Mouse (Mus musculus) embryonic stem cell, embryonic (primary cell): ENCODE measurements around the gene Tbc1d30.

ENCODE experiments used
- CTCF ChIA-PET, 4 experiments: fragments of 300-600 bp in 2 of 4; fragments of 350-600 bp in 2 of 4; sonication (Branson Sonifier 250); formaldehyde crosslinking; loops; one replicate each; lab custom pipeline; 2022; ENCODE audit warnings: inconsistent platforms in 2 of 4; lab: Charles Lee
- POLR2A ChIA-PET, 4 experiments: fragments of 300-600 bp in 2 of 4; fragments of 350-600 bp in 2 of 4; sonication (Branson Sonifier 250); formaldehyde crosslinking; loops; one replicate each; lab custom pipeline; 2022; ENCODE audit warnings: antibody characterized with exemption in 4 of 4, inconsistent platforms in 1 of 4; lab: Charles Lee

Gene Tbc1d30

GRCm38 (mm10) chr10:121271002-121271401 lies 80.1 kb downstream of the Tbc1d30 start:
- ChIA-PET CTCF (interaction anchor here in 3 of 4 experiments (0.5 to 1.2 kb wide), 4 partner anchors 14 to 27 kb away, joined by 3 to 4 read pairs (median 3); no protein-coding TSS in a partner anchor), POLR2A (no interaction called here)

GRCm38 (mm10) chr10:121268771-121269170 lies 82.3 kb downstream of the Tbc1d30 start:
- CTCF ChIA-PET: no interaction called here
- POLR2A ChIA-PET: no interaction called here

GRCm38 (mm10) chr10:121264204-121264575 lies 86.9 kb downstream of the Tbc1d30 start:
- POLR2A ChIA-PET: no interaction called here
- CTCF ChIA-PET: no interaction called here

GRCm38 (mm10) chr10:121263520-121264203 lies 87.4 kb downstream of the Tbc1d30 start:
- ChIA-PET CTCF (interaction anchor here in 1 of 4 experiments (0.6 kb wide), 1 partner anchor 278 kb away, joined by 3 read pairs; no protein-coding TSS in a partner anchor), POLR2A (no interaction called here)

- ChIA-PET POLR2A (interaction anchor here in 2 of 4 experiments (0.6 to 1.1 kb wide), 2 partner anchors 24 to 314 kb away, joined by 3 read pairs; no protein-coding TSS in a partner anchor), CTCF (interaction anchor here in 1 of 4 experiments (1.6 kb wide), 1 partner anchor 229 kb away, joined by 8 read pairs; the partner anchor contains the start of gene Wif1)
Observed at GRCm38 (mm10) chr10:121262206-121262605, 88.9 kb downstream of the Tbc1d30 start.

- CTCF ChIA-PET: interaction anchor here in 2 of 4 experiments (0.9 to 1.6 kb wide), 3 partner anchors 8 to 229 kb away, joined by 3 to 8 read pairs (median 3); partner anchors contain the start of gene Wif1 (in 1 of the 2)
- POLR2A ChIA-PET: no interaction called here
Observed at GRCm38 (mm10) chr10:121261036-121261592, 90.0 kb downstream of the Tbc1d30 start.

GRCm38 (mm10) chr10:121256115-121256825 lies 94.8 kb downstream of the Tbc1d30 start:
- CTCF ChIA-PET: interaction anchor here (0.6 to 3.3 kb wide), 19 partner anchors 9 to 1610 kb away, joined by 3 to 33 read pairs (median 3); partner anchors contain the start of gene Wif1 (in 2 of the 4)

GRCm38 (mm10) chr10:121255465-121255864 lies 95.6 kb downstream of the Tbc1d30 start:
- CTCF ChIA-PET: interaction anchor here (0.6 to 3.3 kb wide), 8 partner anchors 10 to 452 kb away, joined by 3 to 33 read pairs (median 4); partner anchors contain the start of gene Wif1 (in 2 of the 4)
- POLR2A ChIA-PET: interaction anchor here in 1 of 4 experiments (0.5 kb wide), 1 partner anchor 221 kb away, joined by 4 read pairs; no protein-coding TSS in a partner anchor

More at GRCm38 (mm10) chr10:121256115-121256825, 94.8 kb downstream of the Tbc1d30 start:
- POLR2A ChIA-PET: no interaction called here

- ChIA-PET CTCF (interaction anchor here in 2 of 4 experiments (1.3 to 3.3 kb wide), 2 partner anchors 220 to 221 kb away, joined by 4 to 33 read pairs; partner anchors contain the start of gene Wif1 (in 2 of the 2)), POLR2A (interaction anchor here in 1 of 4 experiments (1.0 kb wide), 1 partner anchor 36 kb away, joined by 4 read pairs; no protein-coding TSS in a partner anchor)
Observed at GRCm38 (mm10) chr10:121254343-121254742, 96.7 kb downstream of the Tbc1d30 start.

GRCm38 (mm10) chr10:121252781-121253180 lies 98.3 kb downstream of the Tbc1d30 start:
- ChIA-PET CTCF (interaction anchor here in 3 of 4 experiments (0.8 to 1.8 kb wide), 7 partner anchors 9 to 395 kb away, joined by 3 to 5 read pairs (median 4); partner anchors contain the start of gene Wif1 (in 1 of the 3)), POLR2A (no interaction called here)

- POLR2A ChIA-PET: no interaction called here
- CTCF ChIA-PET: interaction anchor here in 1 of 4 experiments (0.6 kb wide), 1 partner anchor 218 kb away, joined by 9 read pairs; no protein-coding TSS in a partner anchor
Observed at GRCm38 (mm10) chr10:121251191-121251590, 99.9 kb downstream of the Tbc1d30 start.

GRCm38 (mm10) chr10:121249820-121250219 lies 101.3 kb downstream of the Tbc1d30 start:
- POLR2A ChIA-PET: no interaction called here
- CTCF ChIA-PET: interaction anchor here in 1 of 4 experiments (0.5 kb wide), 1 partner anchor 121 kb away, joined by 6 read pairs; no protein-coding TSS in a partner anchor

GRCm38 (mm10) chr10:121247545-121247944 lies 103.5 kb downstream of the Tbc1d30 start:
- ChIA-PET POLR2A (no interaction called here), CTCF (interaction anchor here in 1 of 4 experiments (1.4 kb wide), 1 partner anchor 9 kb away, joined by 4 read pairs; no protein-coding TSS in a partner anchor)

- POLR2A ChIA-PET: no interaction called here
- CTCF ChIA-PET: interaction anchor here in 1 of 4 experiments (1.4 kb wide), 1 partner anchor 10 kb away, joined by 4 read pairs; no protein-coding TSS in a partner anchor
Observed at GRCm38 (mm10) chr10:121246971-121247370, 104.1 kb downstream of the Tbc1d30 start.

- ChIA-PET POLR2A (no interaction called here), CTCF (interaction anchor here in 1 of 4 experiments (0.6 kb wide), 1 partner anchor 380 kb away, joined by 3 read pairs; no protein-coding TSS in a partner anchor)
Observed at GRCm38 (mm10) chr10:121243373-121244207, 107.5 kb downstream of the Tbc1d30 start.

GRCm38 (mm10) chr10:121242596-121242995 lies 108.5 kb downstream of the Tbc1d30 start:
- CTCF ChIA-PET: interaction anchor here in 1 of 4 experiments (0.6 kb wide), 1 partner anchor 379 kb away, joined by 3 read pairs; no protein-coding TSS in a partner anchor

GRCm38 (mm10) chr10:121239065-121239464 lies 112.0 kb downstream of the Tbc1d30 start:
- POLR2A ChIA-PET: no interaction called here

More at GRCm38 (mm10) chr10:121242596-121242995, 108.5 kb downstream of the Tbc1d30 start:
- POLR2A ChIA-PET: no interaction called here

More at GRCm38 (mm10) chr10:121239065-121239464, 112.0 kb downstream of the Tbc1d30 start:
- CTCF ChIA-PET: no interaction called here
